Mouse (Mus musculus): ENCODE measurements around the gene Myrip. TPM values are rescaled to one million over a fixed set of nuclear protein-coding genes. Genes with fewer than 3 reads are reported as not detected.
A peak's percentile ranks its signal among the peaks of the same experiment; 100 is the strongest.

Gene Myrip
- total and polyA plus RNA-seq, 3 experiments, result 0.03 TPM; not detected in 2

DNA sequence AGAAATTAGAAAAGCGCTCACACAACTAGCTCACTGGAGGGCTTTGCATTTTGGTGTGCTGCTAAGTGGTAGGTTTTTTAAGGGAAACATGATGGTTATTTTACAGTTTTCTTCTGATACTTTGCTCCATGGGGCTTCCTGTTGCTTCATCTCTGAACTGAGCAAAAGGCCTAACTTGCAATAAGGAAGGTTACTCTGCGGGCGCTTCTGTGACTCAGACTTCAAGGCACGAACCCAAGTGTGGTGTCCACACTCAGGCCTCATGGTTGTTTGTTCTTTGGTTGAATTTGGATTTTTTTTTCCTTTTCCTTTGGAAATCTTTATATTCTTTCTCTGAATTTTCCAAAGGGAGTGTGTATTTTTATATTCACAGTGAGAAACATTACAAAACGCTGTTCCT, 114.8 kb downstream of the Myrip start:
- peak; percentile 7 for DNase-seq (ENCODE audit: low read depth, low spot score)
- Histone ChIP-seq H3K4me1 (ENCODE audit: control insufficient read depth in 1 of 2, insufficient read depth in 2 of 2, low read length in 2 of 2) (peaks cover 0 to 4% of the 10 kb centered on the region in 2 experiments; a peak in 2 of 4 replicates), H3K36me3 (ENCODE audit: control insufficient read depth in 1 of 2, insufficient read depth in 2 of 2, low read length in 2 of 2) (peaks cover 0 to 2% of the 10 kb centered on the region in 2 experiments; a peak in 1 of 4 replicates), H3K4me3 (ENCODE audit: control insufficient read depth in 1 of 2, insufficient read depth in 1 of 2, low read depth in 2 of 2, low read length in 2 of 2) (no peak overlapping the region), H3K9me3 (replicated peaks; ENCODE audit: insufficient read depth, low read length) (no peaks in the 10 kb centered on the region), H3K27ac (ENCODE audit: control insufficient read depth, low read depth, low read length) (no peak overlapping the region), H3K9ac (ENCODE audit: control insufficient read depth, low read depth, low read length, poor library complexity, severe bottlenecking) (no peak overlapping the region), H3K27me3 (ENCODE audit: control insufficient read depth in 1 of 2, insufficient read depth in 2 of 2, low read length in 2 of 2) (no peaks in the 10 kb centered on the region), H3K79me2 (ENCODE audit: control insufficient read depth, insufficient read depth, low read length, poor library complexity) (no peaks in the 10 kb centered on the region)
- no peak for TF ChIP-seq ZC3H11A (IDR thresholded peaks at IDR 0.05; ENCODE audit: low read depth, low read length)
- TF ChIP-seq ELF1 (IDR thresholded peaks at IDR 0.05; ENCODE audit: low read depth, low read length), result no peak
- no peak for TF ChIP-seq MYB (IDR thresholded peaks at IDR 0.05; ENCODE audit: low read depth, low read length)

DNA sequence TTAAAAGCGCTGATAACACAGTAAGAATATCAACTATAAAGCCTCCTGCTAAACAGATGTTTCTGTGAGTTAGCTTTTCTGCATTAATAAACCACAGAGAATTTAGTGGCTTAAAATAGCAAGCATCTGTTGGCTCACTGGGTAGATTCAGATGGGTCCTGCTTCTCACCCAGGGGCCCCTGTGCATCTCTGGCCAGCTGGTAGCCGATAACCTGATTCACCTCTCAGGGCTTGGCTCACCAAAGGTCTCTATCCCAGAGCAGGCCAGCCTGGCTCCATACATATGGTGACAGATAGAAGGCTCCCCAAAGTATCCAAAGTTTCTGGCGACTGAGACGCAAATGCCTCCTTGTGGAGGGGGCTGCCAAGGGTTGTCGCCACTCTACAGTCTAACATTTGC, 115.4 kb downstream of the Myrip start:
- Histone ChIP-seq H3K27ac (ENCODE audit: control insufficient read depth, low read depth, low read length) (no peak overlapping the region), H3K9ac (ENCODE audit: control insufficient read depth, low read depth, low read length, poor library complexity, severe bottlenecking) (no peak overlapping the region), H3K9me3 (replicated peaks; ENCODE audit: insufficient read depth, low read length) (no peaks in the 10 kb centered on the region), H3K79me2 (ENCODE audit: control insufficient read depth, insufficient read depth, low read length, poor library complexity) (no peaks in the 10 kb centered on the region), H3K27me3 (ENCODE audit: control insufficient read depth in 1 of 2, insufficient read depth in 2 of 2, low read length in 2 of 2) (no peaks in the 10 kb centered on the region), H3K36me3 (ENCODE audit: control insufficient read depth in 1 of 2, insufficient read depth in 2 of 2, low read length in 2 of 2) (peaks cover 0 to 2% of the 10 kb centered on the region in 2 experiments; a peak in 1 of 4 replicates), H3K4me1 (ENCODE audit: control insufficient read depth in 1 of 2, insufficient read depth in 2 of 2, low read length in 2 of 2) (peaks cover 0 to 4% of the 10 kb centered on the region in 2 experiments; a peak in 2 of 4 replicates), H3K4me3 (ENCODE audit: control insufficient read depth in 1 of 2, insufficient read depth in 1 of 2, low read depth in 2 of 2, low read length in 2 of 2) (no peak overlapping the region)
- TF ChIP-seq E2F4 (IDR thresholded peaks at IDR 0.05; ENCODE audit: borderline replicate concordance, low read depth, low read length) (no peak), TBP (IDR thresholded peaks at IDR 0.05; ENCODE audit: low read depth, low read length) (no peak), GATA1 (IDR thresholded peaks at IDR 0.05; ENCODE audit: low read depth, low read length) (0 out of 2 replicates have a peak, but pooled peaks have one; percentile 9), CHD1 (IDR thresholded peaks at IDR 0.05; ENCODE audit: low read depth, low read length) (no peak), UBTF (IDR thresholded peaks at IDR 0.05; ENCODE audit: borderline replicate concordance, insufficient read depth, low read depth, low read length) (no peak), MAFK (IDR thresholded peaks at IDR 0.05; ENCODE audit: borderline replicate concordance, low read depth, low read length) (no peak), TCF12 (IDR thresholded peaks at IDR 0.05; ENCODE audit: low read depth, low read length) (0 out of 2 replicates have a peak, but pooled peaks have one; percentile 16)
- DNase-seq (ENCODE audit: low read depth, low spot score), result no peak

DNA sequence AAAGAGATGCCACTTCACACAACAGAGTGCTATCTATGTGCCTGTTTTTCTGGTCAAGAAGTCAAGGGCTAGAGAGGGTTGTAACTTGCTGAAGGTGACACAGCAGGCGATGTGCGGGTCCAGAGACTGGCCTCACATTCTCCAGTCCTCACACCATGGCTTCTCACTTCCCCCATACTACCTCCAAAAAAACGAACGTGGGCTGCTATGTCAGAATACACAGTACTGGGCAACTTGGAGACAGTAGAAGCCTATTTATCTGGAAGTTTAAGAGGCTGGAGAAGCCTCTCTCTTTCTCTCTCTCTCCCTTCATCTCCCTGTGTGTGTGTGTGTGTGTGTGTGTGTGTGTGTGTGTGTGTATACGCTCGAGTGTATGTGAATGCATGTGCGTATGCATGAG, 117.3 kb downstream of the Myrip start:
- Histone ChIP-seq H3K4me1 (ENCODE audit: control insufficient read depth in 1 of 2, insufficient read depth in 2 of 2, low read length in 2 of 2) (peaks cover 0 to 4% of the 10 kb centered on the region in 2 experiments; a peak in 2 of 4 replicates), H3K79me2 (ENCODE audit: control insufficient read depth, insufficient read depth, low read length, poor library complexity) (no peaks in the 10 kb centered on the region)
- no peak for TF ChIP-seq RAD21 (IDR thresholded peaks at IDR 0.05; ENCODE audit: low read depth, low read length)

More for the DNA sequence above, 117.3 kb downstream of the Myrip start:
- DNase-seq (ENCODE audit: low read depth, low spot score), result no peak
- Histone ChIP-seq H3K9ac (ENCODE audit: control insufficient read depth, low read depth, low read length, poor library complexity, severe bottlenecking) (no peak overlapping the region), H3K4me3 (ENCODE audit: control insufficient read depth in 1 of 2, insufficient read depth in 1 of 2, low read depth in 2 of 2, low read length in 2 of 2) (no peak overlapping the region), H3K27ac (ENCODE audit: control insufficient read depth, low read depth, low read length) (no peak overlapping the region), H3K9me3 (replicated peaks; ENCODE audit: insufficient read depth, low read length) (no peaks in the 10 kb centered on the region), H3K36me3 (ENCODE audit: control insufficient read depth in 1 of 2, insufficient read depth in 2 of 2, low read length in 2 of 2) (peaks cover 0 to 2% of the 10 kb centered on the region in 2 experiments; a peak in 1 of 4 replicates), H3K27me3 (ENCODE audit: control insufficient read depth in 1 of 2, insufficient read depth in 2 of 2, low read length in 2 of 2) (no peaks in the 10 kb centered on the region)

All from MEL (cell line).